Mouse (Mus musculus) midbrain, postnatal 0 days (tissue): ENCODE measurements around the gene Mrc2. TPM values are rescaled to one million over a fixed set of nuclear protein-coding genes. Genes with fewer than 3 reads are reported as not detected.

Experiments
- ATAC-seq: fragments of 200-750 bp; cut with Nextera tagmentation; 2 replicates; pipeline ENCODE4 v1.8.0; 2017; ENCODE audit warnings: moderate number of reproducible peaks, mild to moderate bottlenecking, moderate TSS enrichment, moderate library complexity; ENCODE audit not compliant: low FRiP score
- DNase-seq: peaks from one replicate; pipeline ENCODE4 v3.0.0-alpha.2; 2015; ENCODE audit warnings: low spot score
- H3K27ac ChIP-seq: fragments of 300-500 bp; sonication (generic); 2 replicates; pipeline ENCODE4 v1.5.1; 2014; ENCODE audit warnings: low read depth, mild to moderate bottlenecking, low read length, mixed read lengths
- H3K27me3 ChIP-seq: fragments of 300-500 bp; sonication (generic); 2 replicates; pipeline ENCODE4 v1.6.1; 2014; ENCODE audit warnings: low read length, control low read depth, mixed read lengths; ENCODE audit not compliant: insufficient read depth
- H3K36me3 ChIP-seq: fragments of 300-500 bp; sonication (generic); 2 replicates; pipeline ENCODE4 v1.6.1; 2014; ENCODE audit warnings: low read length, control low read depth, mixed read lengths; ENCODE audit not compliant: insufficient read depth
- H3K4me1 ChIP-seq: fragments of 300-500 bp; sonication (generic); 2 replicates; pipeline ENCODE4 v1.6.1; 2014; ENCODE audit warnings: mild to moderate bottlenecking, control low read depth, antibody characterized with exemption, low read length, mixed read lengths; ENCODE audit not compliant: insufficient read depth
- H3K4me2 ChIP-seq: fragments of 300-500 bp; sonication (generic); 2 replicates; pipeline ENCODE4 v1.6.1; 2014; ENCODE audit warnings: low read depth, mild to moderate bottlenecking, low read length, mixed read lengths; ENCODE audit not compliant: poor library complexity, severe bottlenecking
- H3K4me3 ChIP-seq: fragments of 300-500 bp; sonication (generic); 2 replicates; pipeline ENCODE4 v1.5.1; 2014; ENCODE audit warnings: low read depth, mild to moderate bottlenecking, low read length, moderate library complexity
- H3K9ac ChIP-seq: fragments of 300-500 bp; sonication (generic); replicated peaks from 2 replicates; pipeline ENCODE4 v1.6.1; 2014; ENCODE audit warnings: mild to moderate bottlenecking, low read length, moderate library complexity, mixed read lengths; ENCODE audit not compliant: poor library complexity, severe bottlenecking
- H3K9me3 ChIP-seq: fragments of 300-500 bp; sonication (generic); 2 replicates; pipeline ENCODE4 v1.6.1; 2016; ENCODE audit warnings: low read length, control low read depth
- CTCF ChIP-seq: IDR thresholded peaks from 2 replicates; pipeline ENCODE4 v1.5.1; 2016; ENCODE audit warnings: antibody characterized with exemption, mild to moderate bottlenecking
- WGBS: fragments of 180-500 bp; shearing (Covaris S2); extraction: QIAGEN DNeasy Blood & Tissue Kit; methylation state at CpG from one replicate; pipeline ENCODE4 v1.1.7; 2014; 5-methylcytosine and 5-hydroxymethylcytosine counted together
- polyA plus RNA-seq: library from polyadenylated mRNA; unstranded; fragments of >200 nt; fragmentation: Nextera tagmentation; extraction: Ambion mirVana; gene quantifications from 2 replicates; pipeline ENCODE4 v1.2.1, GENCODE M21; 2015
- total RNA-seq: library from RNA; depleted of rRNA; stranded (reverse); fragments of >200 nt; gene quantifications from 2 replicates; pipeline ENCODE4 v1.2.3, GENCODE M21; 2014

Gene Mrc2
- total and polyA plus RNA-seq, 2 experiments from 2014 or later = 3.4 to 20.5 TPM

GRCm38 (mm10) chr11:105348495-105348982, 56.1 kb downstream of the Mrc2 start:
- no peak overlapping the region for H3K27ac ChIP-seq
- no peaks in the 10 kb centered on the region for H3K27me3 ChIP-seq
- no peaks in the 10 kb centered on the region for H3K36me3 ChIP-seq
- DNase-seq (no peak), ATAC-seq (no peak)
- H3K4me2 ChIP-seq = no peak overlapping the region
- TF ChIP-seq CTCF = no peak
- no peaks in the 10 kb centered on the region for H3K9me3 ChIP-seq
- no peak overlapping the region for H3K4me3 ChIP-seq
- no peaks in the 10 kb centered on the region for H3K4me1 ChIP-seq
- 90% methylated on average over 9 of the region's 9 CpGs for WGBS
- no peak overlapping the region for H3K9ac ChIP-seq

GRCm38 (mm10) chr11:105349780-105350324, 57.4 kb downstream of the Mrc2 start:
- TF ChIP-seq CTCF = no peak
- WGBS = 98% methylated on average over 19 of the region's 19 CpGs
- no peak for ATAC-seq

GRCm38 (mm10) chr11:105350643-105351042, 58.2 kb downstream of the Mrc2 start:
- DNase-seq = no peak
- 93% methylated on average over 7 of the region's 7 CpGs for WGBS
- no peaks in the 10 kb centered on the region for H3K36me3 ChIP-seq
- no peak overlapping the region for H3K27ac ChIP-seq
- H3K4me1 ChIP-seq = no peaks in the 10 kb centered on the region
- H3K27me3 ChIP-seq = no peaks in the 10 kb centered on the region
- no peak for ATAC-seq
- H3K9me3 ChIP-seq = no peaks in the 10 kb centered on the region
- H3K9ac ChIP-seq = no peak overlapping the region
- H3K4me3 ChIP-seq = no peak overlapping the region
- no peak for TF ChIP-seq CTCF
- H3K4me2 ChIP-seq = no peak overlapping the region

More at GRCm38 (mm10) chr11:105349780-105350324, 57.4 kb downstream of the Mrc2 start:
- H3K27me3 ChIP-seq = no peaks in the 10 kb centered on the region
- no peak overlapping the region for H3K9ac ChIP-seq
- no peak overlapping the region for H3K4me2 ChIP-seq
- no peaks in the 10 kb centered on the region for H3K4me1 ChIP-seq
- no peak overlapping the region for H3K4me3 ChIP-seq
- H3K36me3 ChIP-seq = no peaks in the 10 kb centered on the region
- no peak for DNase-seq
- H3K27ac ChIP-seq = no peak overlapping the region
- H3K9me3 ChIP-seq = no peaks in the 10 kb centered on the region

- Histone ChIP-seq H3K4me3 (no peak overlapping the region), H3K36me3 (no peaks in the 10 kb centered on the region), H3K9ac (no peak overlapping the region), H3K27me3 (no peaks in the 10 kb centered on the region), H3K9me3 (no peaks in the 10 kb centered on the region), H3K4me1 (no peaks in the 10 kb centered on the region), H3K4me2 (no peak overlapping the region), H3K27ac (no peak overlapping the region)
- no peak for DNase-seq
- WGBS = 88% methylated on average over 8 of the region's 8 CpGs
- no peak for ATAC-seq
- TF ChIP-seq CTCF = no peak
Measured at GRCm38 (mm10) chr11:105352152-105352551, 59.7 kb downstream of the Mrc2 start.

- Histone ChIP-seq H3K27me3 (no peaks in the 10 kb centered on the region), H3K4me1 (no peaks in the 10 kb centered on the region), H3K9ac (no peak overlapping the region), H3K36me3 (no peaks in the 10 kb centered on the region), H3K4me3 (no peak overlapping the region), H3K9me3 (no peaks in the 10 kb centered on the region), H3K27ac (no peak overlapping the region), H3K4me2 (no peak overlapping the region)
- DNase-seq = peak; percentile 84
- TF ChIP-seq CTCF = no peak
- 62% methylated on average over 9 of the region's 9 CpGs for WGBS
- no peak; the same call in 1 of the 2 replicates for ATAC-seq
Measured at GRCm38 (mm10) chr11:105352954-105353890, 60.8 kb downstream of the Mrc2 start.

- Histone ChIP-seq H3K4me3 (no peak overlapping the region), H3K9me3 (no peaks in the 10 kb centered on the region), H3K9ac (no peak overlapping the region), H3K27me3 (no peaks in the 10 kb centered on the region), H3K4me1 (no peaks in the 10 kb centered on the region), H3K4me2 (no peak overlapping the region), H3K27ac (no peak overlapping the region), H3K36me3 (no peaks in the 10 kb centered on the region)
- 94% methylated on average over 4 of the region's 4 CpGs for WGBS
- no peak for DNase-seq
- ATAC-seq = no peak
- no peak for TF ChIP-seq CTCF
Measured at GRCm38 (mm10) chr11:105353891-105354280, 61.4 kb downstream of the Mrc2 start.
